Mouse (Mus musculus) testis, adult 2 months (tissue): ENCODE data around the gene Tmem120b.

Experiments
- CTCF ChIP-seq: fragments of 200-500 bp; IDR thresholded peaks from 2 replicates; pipeline ENCODE4 v1.5.1; 2012; ENCODE audit warnings: low read depth, mild to moderate bottlenecking, inconsistent platforms, low read length, moderate library complexity; ENCODE audit not compliant: control insufficient read depth, insufficient read depth, insufficient replicate concordance
- POLR2A ChIP-seq: fragments of 200-500 bp; IDR thresholded peaks from 2 replicates; pipeline ENCODE4 v1.6.1; 2012; ENCODE audit warnings: low read depth, mild to moderate bottlenecking, inconsistent platforms, low read length, moderate library complexity; ENCODE audit not compliant: control insufficient read depth

DNA sequence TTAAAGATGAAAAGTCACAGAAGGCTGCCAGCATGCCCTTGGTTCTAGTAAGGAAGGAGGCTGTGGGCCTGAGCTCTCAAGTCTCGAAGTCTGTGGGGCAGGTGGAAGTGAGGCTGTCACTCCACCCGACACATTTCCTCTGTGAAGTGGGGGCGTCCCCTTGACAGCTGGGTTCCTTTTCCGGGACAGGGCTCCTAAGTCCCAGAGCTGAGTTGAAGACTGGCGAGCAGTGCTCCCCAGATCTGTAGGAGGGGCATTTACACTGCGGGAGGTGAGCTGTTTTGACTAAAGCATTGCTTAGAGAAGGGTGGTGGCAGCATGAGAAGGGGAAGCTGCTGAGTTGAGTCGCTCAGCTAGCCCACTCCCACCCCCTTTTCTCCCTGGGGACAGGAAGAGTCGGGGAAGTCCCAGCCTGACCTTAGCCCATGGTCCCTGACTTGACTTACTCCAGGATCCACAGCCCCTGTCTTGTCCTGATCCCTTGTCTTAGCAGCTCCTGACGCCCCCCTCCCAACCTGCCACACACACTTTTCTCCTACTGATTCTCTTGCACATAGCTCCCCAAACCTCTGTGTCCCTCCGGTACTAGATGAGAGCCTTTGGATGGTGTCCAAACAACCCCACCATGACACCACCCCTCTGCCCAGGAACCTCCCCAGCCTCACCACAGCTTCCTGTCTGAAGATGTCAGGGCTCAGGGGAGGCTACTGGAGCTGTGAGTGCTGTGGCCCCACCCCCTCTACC is 60.4 kb downstream of the Tmem120b start:
- no peak for TF ChIP-seq CTCF
- TF ChIP-seq POLR2A = no peak
